Mouse (Mus musculus) kidney, adult 2 months (tissue): ENCODE measurements around the gene Ifi214. TPM values are rescaled to one million over a fixed set of nuclear protein-coding genes. Genes with fewer than 3 reads are reported as not detected.
"Not testable (repeated sequence)": the region's sequence is repeated elsewhere in the genome, so short reads cannot be mapped to it uniquely, and the experiment has no call there.

Experiments
- DNase-seq: peaks from one replicate; pipeline ENCODE4 v3.0.0; 2021
- H3K27ac ChIP-seq: fragments of 200-500 bp; 2 replicates; pipeline ENCODE4 v1.5.1; 2012; ENCODE audit warnings: low read depth, low read length, control low read depth, inconsistent platforms; ENCODE audit not compliant: insufficient read depth
- H3K27me3 ChIP-seq: fragments of 200-500 bp; replicated peaks from 2 replicates; pipeline ENCODE4 v1.6.1; 2012; ENCODE audit warnings: mild to moderate bottlenecking, moderate library complexity, low read length, inconsistent platforms; ENCODE audit not compliant: control insufficient read depth, insufficient read depth
- H3K36me3 ChIP-seq: fragments of 200-500 bp; 2 replicates; pipeline ENCODE4 v1.6.1; 2012; ENCODE audit warnings: mild to moderate bottlenecking, moderate library complexity, low read length, inconsistent platforms; ENCODE audit not compliant: control insufficient read depth, insufficient read depth
- H3K4me1 ChIP-seq: fragments of 200-500 bp; 2 replicates; pipeline ENCODE4 v1.6.1; 2011; ENCODE audit warnings: low read length; ENCODE audit not compliant: control insufficient read depth, insufficient read depth
- H3K4me3 ChIP-seq: fragments of 200-500 bp; 2 replicates; pipeline ENCODE4 v1.5.1; 2011; ENCODE audit warnings: mild to moderate bottlenecking, low read depth, low read length, control low read depth; ENCODE audit not compliant: insufficient read depth
- CTCF ChIP-seq: fragments of 200-500 bp; conservative IDR thresholded peaks from 2 replicates; pipeline ENCODE4 v1.5.1; 2011; ENCODE audit warnings: low read depth, mild to moderate bottlenecking, control low read depth, low read length, moderate library complexity, mixed read lengths; ENCODE audit not compliant: insufficient read depth, insufficient read length
- POLR2A ChIP-seq: fragments of 200-500 bp; IDR thresholded peaks from one replicate; pipeline ENCODE4 v1.6.1; 2011; ENCODE audit warnings: low read depth, low read length, control low read depth
- WGBS: fragments of 180-500 bp; shearing (Covaris S2); methylation state at CpG from one replicate; pipeline ENCODE4 v1.1.7; 2018; 5-methylcytosine and 5-hydroxymethylcytosine counted together
- polyA plus RNA-seq: library from polyadenylated mRNA; depleted of rRNA; stranded (reverse); fragments of >200 nt; gene quantifications from 2 replicates; pipeline ENCODE4 v1.2.3, GENCODE M21; 2012; rRNA removed

The Ifi214 gene
- polyA plus RNA-seq: 0.52 TPM in 1 of 2 replicates, not detected in the other

DNA sequence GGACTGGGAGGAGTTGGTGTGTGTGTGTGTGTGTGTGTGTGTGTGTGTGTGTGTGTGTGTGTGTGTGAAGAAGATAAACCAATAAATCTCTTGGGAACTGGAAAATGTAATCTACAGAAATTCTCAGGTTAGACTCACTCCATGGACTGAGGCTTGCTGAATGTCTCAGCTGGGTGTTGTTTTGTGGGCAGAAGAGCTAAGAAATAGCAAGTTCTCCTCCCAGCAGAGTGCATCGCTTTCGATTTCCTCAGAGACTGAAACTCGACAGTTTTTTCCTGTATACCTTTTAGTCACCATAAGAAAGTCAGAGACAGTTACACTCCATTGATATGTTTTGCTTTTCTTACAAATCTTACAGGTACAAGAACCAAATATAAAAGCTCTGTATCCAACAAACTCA, at the start of gene Ifi214:
Ifi214 (minus strand) TSS at position 167 of the 400 bp plus-strand sequence.
- H3K4me3 ChIP-seq, DNase-seq, H3K36me3 ChIP-seq, H3K27me3 ChIP-seq, H3K27ac ChIP-seq, H3K4me1 ChIP-seq: not testable (repeated sequence)
- WGBS: 89% methylated on average over 3 of the region's 3 CpGs

GRCm38 (mm10) chr1:173579921-173580585, 44.3 kb upstream of the Ifi214 start:
- H3K36me3 ChIP-seq: no peaks in the 10 kb centered on the region
- 94% methylated on average over 26 of the region's 26 CpGs for WGBS

DNA sequence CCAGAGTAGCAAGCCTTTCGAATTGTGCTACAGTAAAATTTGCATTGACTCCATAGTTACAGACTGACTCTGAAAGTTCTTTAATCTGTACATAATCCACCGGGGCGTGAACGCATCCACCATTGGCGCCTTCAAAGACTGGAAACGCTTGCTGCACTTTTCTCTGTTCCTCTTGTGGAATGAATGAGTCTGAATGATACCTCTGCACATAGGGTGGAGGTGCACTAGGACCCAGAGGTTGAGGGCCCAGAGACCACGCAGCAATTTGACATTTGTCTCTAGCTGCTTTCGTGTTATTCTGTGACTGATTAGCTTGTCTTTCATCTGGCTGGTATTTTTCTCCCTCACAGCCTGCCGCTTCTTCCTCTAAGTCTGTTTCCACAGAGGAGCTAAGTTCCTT, 43.3 kb upstream of the Ifi214 start:
- Histone ChIP-seq H3K27ac (no peak overlapping the region), H3K27me3 (no peaks in the 10 kb centered on the region), H3K4me3 (no peak overlapping the region), H3K4me1 (no peaks in the 10 kb centered on the region), H3K36me3 (no peaks in the 10 kb centered on the region)
- 93% methylated on average over 9 of the region's 9 CpGs for WGBS
- no peak for DNase-seq
- TF ChIP-seq CTCF: no peak
- no peak for TF ChIP-seq POLR2A

More at GRCm38 (mm10) chr1:173579921-173580585, 44.3 kb upstream of the Ifi214 start:
- no peaks in the 10 kb centered on the region for H3K4me1 ChIP-seq
- H3K27me3 ChIP-seq: no peaks in the 10 kb centered on the region
- H3K4me3 ChIP-seq: no peak overlapping the region
- no peak for TF ChIP-seq CTCF
- TF ChIP-seq POLR2A: no peak
- H3K27ac ChIP-seq: no peak overlapping the region
- DNase-seq: no peak

GRCm38 (mm10) chr1:173550491-173551050, 14.8 kb upstream of the Ifi214 start:
- not testable (repeated sequence) for H3K4me3 ChIP-seq, DNase-seq, H3K4me1 ChIP-seq, H3K27me3 ChIP-seq, H3K36me3 ChIP-seq, H3K27ac ChIP-seq
- WGBS: 77% methylated on average over 5 of the region's 5 CpGs

DNA sequence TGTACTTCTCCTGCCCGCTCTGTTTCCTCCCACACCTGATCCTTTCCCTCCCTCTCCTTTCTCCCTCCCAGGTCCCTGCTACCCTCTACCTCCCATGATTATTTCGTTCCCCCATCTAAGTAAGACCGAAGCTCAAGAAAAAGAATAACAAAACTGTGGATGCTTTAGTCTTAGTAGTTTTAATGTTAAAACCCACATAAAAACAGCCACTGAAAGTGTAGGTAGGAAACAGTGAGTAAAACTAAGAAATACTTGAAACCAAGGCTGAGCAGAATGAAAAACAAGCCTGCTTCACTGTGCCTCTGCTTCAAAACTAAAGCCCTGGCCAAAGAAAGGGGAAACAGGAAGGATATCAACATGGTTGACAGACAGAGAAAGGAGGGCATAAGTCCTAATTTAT, 13.0 kb upstream of the Ifi214 start:
- H3K27ac ChIP-seq, H3K27me3 ChIP-seq, DNase-seq, H3K4me3 ChIP-seq, H3K4me1 ChIP-seq, H3K36me3 ChIP-seq: not testable (repeated sequence)
- WGBS: 85% methylated on average over 3 of the region's 3 CpGs

GRCm38 (mm10) chr1:173521452-173521851, 14.3 kb downstream of the Ifi214 start:
- no peak for DNase-seq
- Histone ChIP-seq H3K36me3 (no peaks in the 10 kb centered on the region), H3K4me1 (no peaks in the 10 kb centered on the region), H3K27ac (no peak overlapping the region), H3K4me3 (no peak overlapping the region), H3K27me3 (no peaks in the 10 kb centered on the region; the same call in 1 of the 2 replicates)
- TF ChIP-seq POLR2A (no peak), CTCF (no peak)

DNA sequence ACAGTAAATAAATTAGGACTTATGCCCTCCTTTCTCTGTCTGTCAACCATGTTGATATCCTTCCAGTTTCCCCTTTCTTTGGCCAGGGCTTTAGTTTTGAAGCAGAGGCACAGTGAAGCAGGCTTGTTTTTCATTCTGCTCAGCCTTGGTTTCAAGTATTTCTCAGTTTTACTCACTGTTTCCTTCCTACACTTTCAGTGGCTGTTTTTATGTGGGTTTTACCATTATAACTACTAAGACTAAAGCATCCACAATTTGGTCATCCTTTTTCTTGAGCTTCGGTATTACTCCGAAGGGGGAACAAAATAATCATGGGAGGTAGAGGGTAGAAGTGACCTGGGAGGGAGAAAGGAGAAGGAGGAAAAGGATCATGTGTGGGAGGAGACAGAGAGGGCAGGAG, 25.2 kb downstream of the Ifi214 start:
- H3K27ac ChIP-seq, H3K4me3 ChIP-seq, H3K27me3 ChIP-seq, DNase-seq, H3K4me1 ChIP-seq, H3K36me3 ChIP-seq: not testable (repeated sequence)
- 91% methylated on average over 2 of the region's 2 CpGs for WGBS

- H3K36me3 ChIP-seq, H3K4me1 ChIP-seq, H3K4me3 ChIP-seq, H3K27me3 ChIP-seq, H3K27ac ChIP-seq, DNase-seq: not testable (repeated sequence)
Observed at GRCm38 (mm10) chr1:173491483-173491882, 44.3 kb downstream of the Ifi214 start.

DNA sequence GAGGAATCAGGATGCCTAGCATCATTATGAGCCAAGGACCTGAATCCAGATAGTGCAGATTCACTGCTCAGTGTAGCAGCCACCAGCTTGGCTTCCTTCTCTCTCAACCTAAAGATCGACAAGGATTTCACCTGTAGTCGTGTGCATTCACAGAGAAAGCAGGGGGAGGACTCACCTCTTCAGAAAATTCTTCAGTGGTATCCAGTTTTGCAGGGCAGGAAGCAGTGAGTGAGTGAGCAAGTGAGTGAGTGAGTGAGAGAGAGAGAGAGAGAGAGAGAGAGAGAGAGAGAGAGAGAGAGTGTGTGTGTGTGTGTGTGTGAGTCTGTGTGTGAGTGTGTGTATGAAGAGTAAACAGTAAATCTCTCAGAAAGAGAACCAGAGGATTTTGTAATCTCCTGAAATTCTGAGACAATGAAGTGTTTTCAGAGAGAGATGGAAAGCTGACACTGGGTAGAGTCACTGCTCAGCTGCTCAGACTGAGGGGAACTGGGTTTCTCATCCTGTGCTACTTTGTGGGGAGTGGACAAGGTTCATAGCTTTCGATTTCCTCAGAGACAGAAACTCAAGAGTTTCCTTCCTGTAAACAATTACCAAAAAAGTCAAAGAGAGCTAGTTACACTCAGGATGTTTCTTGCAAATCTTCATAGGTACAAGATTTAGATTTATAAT, 44.8 kb downstream of the Ifi214 start, which contains the start of gene Ifi206:
Ifi206 (minus strand) TSS at position 230 of the 669 bp plus-strand sequence.
- not testable (repeated sequence) for H3K4me3 ChIP-seq, H3K27me3 ChIP-seq, H3K36me3 ChIP-seq, DNase-seq, H3K4me1 ChIP-seq
- 48% methylated on average over 3 of the region's 3 CpGs for WGBS
- H3K27ac ChIP-seq: 0 out of 2 replicates have a peak within 1 kb of the TSS, but pooled peaks have one; percentile 16

- not testable (repeated sequence) for H3K4me1 ChIP-seq
- 35% methylated on average over 3 of the region's 3 CpGs for WGBS
Observed at GRCm38 (mm10) chr1:173481182-173481574, 54.6 kb downstream of the Ifi214 start.

More at GRCm38 (mm10) chr1:173481182-173481574, 54.6 kb downstream of the Ifi214 start:
- H3K27me3 ChIP-seq, H3K4me3 ChIP-seq, H3K36me3 ChIP-seq, H3K27ac ChIP-seq: not testable (repeated sequence)
- peak; percentile 4 for DNase-seq
